Mouse (Mus musculus): Measurements from ENCODE around the gene Rprd1b.

DNA sequence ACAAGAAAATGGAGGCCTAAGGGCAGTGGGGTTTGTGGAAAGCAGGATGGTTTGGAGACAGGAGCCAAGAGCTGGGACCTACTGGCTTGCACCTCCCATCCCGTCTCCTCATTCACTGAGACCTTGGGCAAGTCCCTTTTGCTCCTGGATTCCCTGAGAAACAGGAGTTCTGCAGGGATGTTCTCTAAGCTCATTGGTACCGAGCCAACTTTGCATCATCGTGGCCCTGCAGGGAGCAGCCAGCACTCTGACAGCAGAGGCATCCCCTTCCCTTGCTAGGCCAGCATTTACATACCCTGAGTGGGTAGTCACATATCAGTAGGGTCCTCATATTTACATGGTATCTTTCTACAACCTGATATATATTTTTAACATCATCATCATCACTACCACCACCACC, 92.6 kb downstream of the Rprd1b start:
- no peak for TF ChIP-seq CTCF (IDR thresholded peaks at IDR 0.05; ENCODE audit: borderline replicate concordance, insufficient read depth, low read length)
- TF ChIP-seq POLR2A (IDR thresholded peaks at IDR 0.05; ENCODE audit: low read depth, low read length), result no peak
